Comparison of ENCODE assay signal across 11 mouse cellular contexts in the genomic region with DNA sequence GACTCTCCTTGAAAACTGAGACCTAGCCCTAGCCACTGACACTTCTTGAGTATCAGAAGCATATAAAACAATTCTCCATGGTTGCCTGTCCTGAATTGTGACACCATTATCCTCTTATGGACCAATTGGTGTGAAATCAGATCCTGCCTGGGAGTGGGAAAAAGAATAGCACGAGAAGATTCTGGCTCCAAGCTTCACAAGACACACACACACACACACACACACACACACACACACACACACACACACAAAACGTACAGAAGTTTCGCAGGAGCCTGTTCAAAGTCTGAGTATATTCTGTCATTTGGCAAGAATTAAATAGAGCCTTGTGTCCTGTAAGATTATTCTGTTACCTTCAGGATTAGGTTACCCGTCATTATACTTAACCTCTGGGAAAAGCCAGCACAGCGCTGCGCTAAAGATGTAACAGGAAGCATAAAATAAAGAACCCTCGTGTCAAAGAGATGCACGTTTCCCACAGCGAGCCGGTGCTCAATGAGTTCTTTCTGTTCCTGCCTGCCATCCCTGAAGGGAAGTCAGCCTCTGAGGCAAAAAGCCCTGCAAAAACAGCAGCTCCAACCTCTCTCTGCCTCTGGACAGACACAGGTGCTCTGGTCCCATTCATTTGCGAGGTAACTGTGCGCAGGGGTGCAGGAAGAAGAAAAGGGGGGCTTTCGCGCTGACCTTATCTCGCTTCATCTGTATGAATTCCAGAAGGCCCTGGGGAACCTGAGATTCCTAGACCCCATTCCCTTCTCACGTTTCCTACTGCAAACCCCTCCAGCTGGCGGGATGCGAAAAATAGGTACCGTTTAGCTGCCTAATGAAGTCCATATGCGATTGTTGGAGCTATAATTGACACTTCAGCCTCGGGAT.
A peak's percentile ranks its signal among the peaks of the same experiment; 100 is the strongest.
DNase-seq lines count a peak whose midpoint lies in the region; ATAC-seq and TF ChIP-seq lines count a peak whose summit lies in the region.
"Had no signal": no experiment of that assay in that cellular context is flagged by ENCODE, and none has a peak within 500 bp of the region (broad histone marks: within the 10 kb centered on the region; RNA-seq: fewer than 3 reads in every experiment).

No protein-coding gene starts in this region.

- no peak overlapping the region for H3K9ac ChIP-seq in kidney, embryonic 16.5 days (replicated peaks; ENCODE audit: low read length)
- H3K9ac ChIP-seq in hindbrain, embryonic 12.5 days, result no peak overlapping the region
- H3K9ac ChIP-seq: lung, embryonic 14.5 days had no signal

- H3K27ac ChIP-seq in kidney, embryonic 16.5 days (ENCODE audit: low read length), result no peak overlapping the region
- H3K27ac ChIP-seq in hindbrain, embryonic 12.5 days, result peak overlapping the region; percentile 30; the same call in 1 of the 2 replicates
- peak overlapping the region; percentile 53 for H3K27ac ChIP-seq in midbrain, embryonic 10.5 days (replicated peaks)
- no peak overlapping the region for H3K27ac ChIP-seq in gastrocnemius, adult 2 months

- 11% methylated on average over 21 of the region's 21 CpGs for WGBS in kidney, embryonic 16.5 days
- 42% methylated on average over 21 of the region's 21 CpGs for WGBS in hindbrain, embryonic 12.5 days
- WGBS in midbrain, embryonic 10.5 days, result 65% methylated on average over 21 of the region's 21 CpGs

- TF ChIP-seq CTCF in gastrocnemius, adult 2 months (IDR thresholded peaks at IDR 0.05), result no peak

- intact Hi-C loops in gastrocnemius, postnatal 14 days (cut with DNase I; ENCODE audit: low total_unique reads), result no loop called here
- intact Hi-C loops in gastrocnemius, adult 2 months (cut with DNase I), result no loop called here

- no peak overlapping the region for H3K4me3 ChIP-seq in kidney, embryonic 16.5 days (ENCODE audit: low read length)
- no peak overlapping the region for H3K4me3 ChIP-seq in hindbrain, embryonic 12.5 days
- H3K4me3 ChIP-seq in midbrain, embryonic 10.5 days, result no peak overlapping the region
- no peak overlapping the region for H3K4me3 ChIP-seq in gastrocnemius, adult 2 months

- H3K4me2 ChIP-seq in kidney, embryonic 16.5 days (replicated peaks; ENCODE audit: low read depth, low read length), result peak overlapping the region; percentile 38
- H3K4me2 ChIP-seq in hindbrain, embryonic 12.5 days (replicated peaks), result peak overlapping the region; percentile 33
- H3K4me2 ChIP-seq: lung, embryonic 14.5 days had no signal

- no peaks in the 10 kb centered on the region for H3K36me3 ChIP-seq in kidney, embryonic 16.5 days (ENCODE audit: insufficient read depth, low read length)
- H3K36me3 ChIP-seq in hindbrain, embryonic 12.5 days, result no peaks in the 10 kb centered on the region
- no peaks in the 10 kb centered on the region for H3K36me3 ChIP-seq in midbrain, embryonic 10.5 days

- DNase-seq in kidney, adult 8-10 months, result no peak
- DNase-seq in midbrain, embryonic 10.5 days (ENCODE audit: low spot score), result peak; percentile 31
- peak; percentile 64 for DNase-seq in thymus, postnatal 14 days
- no peak for DNase-seq in gastrocnemius, postnatal 14 days
- DNase-seq in gastrocnemius, adult 2 months, result no peak
- DNase-seq in cerebellum, postnatal 10 days, result no peak
- DNase-seq: cerebellum, adult 9-10 months; kidney, adult 11 months; lung, embryonic 14.5 days had no signal

- H3K9me3 ChIP-seq in kidney, embryonic 16.5 days (ENCODE audit: low read length), result no peaks in the 10 kb centered on the region
- H3K9me3 ChIP-seq in hindbrain, embryonic 12.5 days (replicated peaks), result no peaks in the 10 kb centered on the region
- no peaks in the 10 kb centered on the region for H3K9me3 ChIP-seq in midbrain, embryonic 10.5 days (replicated peaks)

- no peak for ATAC-seq in kidney, embryonic 16.5 days (ENCODE audit: low FRiP score, low TSS enrichment)
- ATAC-seq in hindbrain, embryonic 12.5 days (ENCODE audit: low FRiP score), result no peak

- H3K27me3 ChIP-seq in kidney, embryonic 16.5 days (ENCODE audit: insufficient read depth, low read length), result no peaks in the 10 kb centered on the region
- H3K27me3 ChIP-seq in hindbrain, embryonic 12.5 days, result no peaks in the 10 kb centered on the region
- no peaks in the 10 kb centered on the region for H3K27me3 ChIP-seq in midbrain, embryonic 10.5 days (ENCODE audit: low read depth, poor library complexity, severe bottlenecking)

- peaks cover 7% of the 10 kb centered on the region; the same call in 1 of the 2 replicates for H3K4me1 ChIP-seq in kidney, embryonic 16.5 days (ENCODE audit: insufficient read depth, low read length)
- peaks cover 16% of the 10 kb centered on the region for H3K4me1 ChIP-seq in hindbrain, embryonic 12.5 days
- H3K4me1 ChIP-seq in midbrain, embryonic 10.5 days, result peaks cover 36% of the 10 kb centered on the region

Comparison
In these comparisons a context has a peak if more than half of its experiments do, and no peak if none do; other contexts are left out.
1. H3K27ac ChIP-seq: peak in hindbrain, embryonic 12.5 days (single experiment) and midbrain, embryonic 10.5 days (single experiment); none in kidney, embryonic 16.5 days (single experiment) and gastrocnemius, adult 2 months (single experiment).
2. DNase-seq: peak in midbrain, embryonic 10.5 days (single experiment) and thymus, postnatal 14 days (single experiment); none in kidney, adult 8-10 months (0 of 2), gastrocnemius, postnatal 14 days (single experiment), gastrocnemius, adult 2 months (single experiment) and cerebellum, postnatal 10 days (0 of 2).